Mouse (Mus musculus) embryonic facial prominence, embryonic 14.5 days (tissue): ENCODE measurements at regions not wholly inside any gene's neighbourhood (a gene's known extent, or its start where the extent isn't known, plus 50 kb on each side); places are given as distances from the start of the nearest gene placed in this dataset.
"Not testable (repeated sequence)": the region's sequence is repeated elsewhere in the genome, so short reads cannot be mapped to it uniquely, and the experiment has no call there.

ENCODE experiments used
- ATAC-seq: fragments of 200-750 bp; cut with Nextera tagmentation; 2 replicates; pipeline ENCODE4 v1.8.0; 2017; ENCODE audit warnings: low read depth, moderate number of reproducible peaks, moderate TSS enrichment
- DNase-seq: peaks from one replicate; pipeline ENCODE4 v3.0.0-alpha.2; 2015; ENCODE audit warnings: low spot score
- H3K27ac ChIP-seq: fragments of 300-500 bp; sonication (generic); replicated peaks from 2 replicates; pipeline ENCODE4 v1.5.1; 2014; ENCODE audit warnings: low read depth, mild to moderate bottlenecking, low read length, moderate library complexity
- H3K27me3 ChIP-seq: fragments of 300-500 bp; sonication (generic); replicated peaks from 2 replicates; pipeline ENCODE4 v1.6.1; 2014; ENCODE audit warnings: low read length; ENCODE audit not compliant: control insufficient read depth, insufficient read depth
- H3K36me3 ChIP-seq: fragments of 300-500 bp; sonication (generic); 2 replicates; pipeline ENCODE4 v1.6.1; 2014; ENCODE audit warnings: low read length, mixed read lengths; ENCODE audit not compliant: control insufficient read depth, insufficient read depth
- H3K4me1 ChIP-seq: fragments of 300-500 bp; sonication (generic); 2 replicates; pipeline ENCODE4 v1.6.1; 2014; ENCODE audit warnings: antibody characterized with exemption, low read length; ENCODE audit not compliant: control insufficient read depth, insufficient read depth
- H3K4me2 ChIP-seq: fragments of 300-500 bp; sonication (generic); 2 replicates; pipeline ENCODE4 v1.6.1; 2014; ENCODE audit warnings: low read depth, mild to moderate bottlenecking, low read length, moderate library complexity, mixed read lengths
- H3K4me3 ChIP-seq: fragments of 300-500 bp; sonication (generic); 2 replicates; pipeline ENCODE4 v1.5.1; 2014; ENCODE audit warnings: low read depth, mild to moderate bottlenecking, low read length
- H3K9ac ChIP-seq: fragments of 300-500 bp; sonication (generic); 2 replicates; pipeline ENCODE4 v1.6.1; 2014; ENCODE audit warnings: low read depth, mild to moderate bottlenecking, low read length, moderate library complexity, mixed read lengths
- H3K9me3 ChIP-seq: fragments of 300-500 bp; sonication (generic); 2 replicates; pipeline ENCODE4 v1.6.1; 2016; ENCODE audit warnings: low read length; ENCODE audit not compliant: control insufficient read depth
- WGBS: fragments of 180-500 bp; shearing (Covaris S2); extraction: QIAGEN DNeasy Blood & Tissue Kit; methylation state at CpG from one replicate; pipeline ENCODE4 v1.1.7; 2014; 5-methylcytosine and 5-hydroxymethylcytosine counted together

GRCm38 (mm10) chr15:19980625-19981024 lies 468.4 kb upstream of the Cdh12 start:
- H3K9me3 ChIP-seq, H3K27ac ChIP-seq, DNase-seq: not testable (repeated sequence)

GRCm38 (mm10) chr15:19985001-19985400 lies 464.1 kb upstream of the Cdh12 start:
- not testable (repeated sequence) for H3K4me3 ChIP-seq, DNase-seq, H3K27ac ChIP-seq, H3K27me3 ChIP-seq, H3K4me2 ChIP-seq, H3K36me3 ChIP-seq, H3K9me3 ChIP-seq, ATAC-seq, H3K9ac ChIP-seq, H3K4me1 ChIP-seq
- 74% methylated on average over 2 of the region's 2 CpGs for WGBS

More at GRCm38 (mm10) chr15:19980625-19981024, 468.4 kb upstream of the Cdh12 start:
- not testable (repeated sequence) for H3K36me3 ChIP-seq, H3K27me3 ChIP-seq, H3K4me1 ChIP-seq, H3K9ac ChIP-seq, H3K4me2 ChIP-seq, ATAC-seq, H3K4me3 ChIP-seq

GRCm38 (mm10) chr15:20031772-20032171 lies 417.3 kb upstream of the Cdh12 start:
- H3K9ac ChIP-seq: no peak overlapping the region
- H3K27ac ChIP-seq: no peak overlapping the region
- H3K9me3 ChIP-seq: no peaks in the 10 kb centered on the region
- no peak for DNase-seq
- H3K36me3 ChIP-seq: no peaks in the 10 kb centered on the region
- H3K4me3 ChIP-seq: no peak overlapping the region
- H3K27me3 ChIP-seq: no peaks in the 10 kb centered on the region
- no peak overlapping the region for H3K4me2 ChIP-seq
- 63% methylated on average over 1 of the region's 1 CpGs for WGBS
- H3K4me1 ChIP-seq: no peaks in the 10 kb centered on the region
- ATAC-seq: no peak

DNA sequence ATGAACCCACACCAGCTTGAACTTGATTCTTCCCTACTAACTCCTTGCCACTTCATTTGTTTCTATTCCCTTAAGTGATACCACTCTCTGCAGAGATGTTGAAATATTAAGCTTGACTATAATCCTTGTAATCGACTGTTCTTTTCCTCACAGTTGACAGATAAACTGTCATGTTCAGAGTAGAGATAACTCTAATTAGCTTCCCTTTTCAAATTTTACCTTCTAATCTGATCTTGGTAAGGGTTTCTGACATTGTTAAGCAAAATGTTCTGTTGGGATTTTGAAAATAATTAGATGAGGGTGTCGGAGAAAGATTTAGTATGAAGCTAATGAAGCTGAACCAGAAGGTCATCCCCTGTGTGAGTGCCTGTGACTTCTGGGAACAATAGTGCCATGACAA lies 414.7 kb upstream of the Cdh12 start:
- 86% methylated on average over 2 of the region's 2 CpGs for WGBS
- H3K9me3 ChIP-seq: no peaks in the 10 kb centered on the region
- H3K36me3 ChIP-seq: no peaks in the 10 kb centered on the region
- DNase-seq (peak; percentile 17), ATAC-seq (peak; percentile 18; the same call in 1 of the 2 replicates)
- H3K4me3 ChIP-seq: no peak overlapping the region
- H3K27ac ChIP-seq: no peak overlapping the region
- no peaks in the 10 kb centered on the region for H3K4me1 ChIP-seq
- H3K4me2 ChIP-seq: no peak overlapping the region
- no peak overlapping the region for H3K9ac ChIP-seq
- no peaks in the 10 kb centered on the region for H3K27me3 ChIP-seq

- Histone ChIP-seq H3K27me3 (no peaks in the 10 kb centered on the region), H3K9ac (no peak overlapping the region), H3K4me3 (no peak overlapping the region), H3K27ac (no peak overlapping the region), H3K36me3 (no peaks in the 10 kb centered on the region), H3K9me3 (no peaks in the 10 kb centered on the region), H3K4me1 (no peaks in the 10 kb centered on the region), H3K4me2 (no peak overlapping the region)
- no peak for ATAC-seq
- 71% methylated on average over 2 of the region's 2 CpGs for WGBS
- peak; percentile 29 for DNase-seq
Observed at GRCm38 (mm10) chr15:20038550-20039435, 410.3 kb upstream of the Cdh12 start.

GRCm38 (mm10) chr15:20040041-20040440 lies 409.0 kb upstream of the Cdh12 start:
- H3K4me2 ChIP-seq: no peak overlapping the region
- H3K27ac ChIP-seq: no peak overlapping the region
- WGBS: 87% methylated on average over 2 of the region's 2 CpGs
- H3K27me3 ChIP-seq: no peaks in the 10 kb centered on the region
- no peak overlapping the region for H3K4me3 ChIP-seq
- H3K9me3 ChIP-seq: no peaks in the 10 kb centered on the region
- no peak for DNase-seq
- no peak overlapping the region for H3K9ac ChIP-seq
- no peak for ATAC-seq
- H3K36me3 ChIP-seq: no peaks in the 10 kb centered on the region
- H3K4me1 ChIP-seq: no peaks in the 10 kb centered on the region

GRCm38 (mm10) chr15:20084958-20085357 lies 364.1 kb upstream of the Cdh12 start:
- no peak for ATAC-seq

DNA sequence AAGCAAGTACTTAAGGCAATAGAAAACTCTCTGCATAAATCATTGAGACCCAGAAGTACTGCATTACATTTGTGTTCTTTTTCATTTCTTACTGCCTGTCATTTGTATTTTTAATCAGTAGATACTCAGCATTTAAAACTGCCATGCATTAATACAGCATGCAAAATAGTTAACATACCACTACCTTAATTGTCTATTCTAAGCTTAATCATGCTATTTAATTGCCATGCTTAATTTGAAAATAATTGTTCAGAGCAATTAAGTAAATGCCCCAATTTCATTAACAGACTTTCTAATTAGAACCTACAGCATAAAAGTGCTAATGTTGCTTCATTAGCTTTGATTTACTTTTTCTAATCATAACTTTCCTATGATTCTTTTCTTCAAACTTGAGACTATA lies 359.3 kb upstream of the Cdh12 start:
- ATAC-seq: no peak
- Histone ChIP-seq H3K4me3 (no peak overlapping the region), H3K36me3 (no peaks in the 10 kb centered on the region), H3K4me2 (no peak overlapping the region), H3K9me3 (no peaks in the 10 kb centered on the region), H3K27me3 (no peaks in the 10 kb centered on the region), H3K27ac (no peak overlapping the region), H3K4me1 (no peaks in the 10 kb centered on the region), H3K9ac (no peak overlapping the region)
- no peak for DNase-seq

More at GRCm38 (mm10) chr15:20084958-20085357, 364.1 kb upstream of the Cdh12 start:
- no peak overlapping the region for H3K4me2 ChIP-seq
- 69% methylated on average over 2 of the region's 2 CpGs for WGBS
- no peaks in the 10 kb centered on the region for H3K9me3 ChIP-seq
- H3K27me3 ChIP-seq: no peaks in the 10 kb centered on the region
- no peak overlapping the region for H3K9ac ChIP-seq
- no peak for DNase-seq
- H3K4me3 ChIP-seq: no peak overlapping the region
- H3K4me1 ChIP-seq: no peaks in the 10 kb centered on the region
- no peaks in the 10 kb centered on the region for H3K36me3 ChIP-seq
- H3K27ac ChIP-seq: no peak overlapping the region

GRCm38 (mm10) chr15:20090522-20090921 lies 358.5 kb upstream of the Cdh12 start:
- Histone ChIP-seq H3K4me3 (no peak overlapping the region), H3K27ac (no peak overlapping the region), H3K36me3 (no peaks in the 10 kb centered on the region), H3K9ac (no peak overlapping the region), H3K4me2 (no peak overlapping the region), H3K9me3 (no peaks in the 10 kb centered on the region), H3K4me1 (no peaks in the 10 kb centered on the region), H3K27me3 (no peaks in the 10 kb centered on the region)
- no peak for ATAC-seq
- WGBS: 86% methylated on average over 3 of the region's 3 CpGs
- DNase-seq: no peak
